Mouse (Mus musculus) bone marrow, adult 2 months (tissue): Measurements from ENCODE around the gene Kcnk5. TPM values are rescaled to one million over a fixed set of nuclear protein-coding genes. Genes with fewer than 3 reads are reported as not detected.

ENCODE experiments used
- H3K27ac ChIP-seq: fragments of 200-500 bp; 2 replicates; pipeline ENCODE4 v1.5.1; 2012; ENCODE audit warnings: low read depth, mild to moderate bottlenecking, control low read depth, inconsistent platforms, low read length; ENCODE audit not compliant: control insufficient read depth, poor library complexity, insufficient read depth
- H3K4me1 ChIP-seq: fragments of 200-500 bp; 2 replicates; pipeline ENCODE4 v1.6.1; 2011; ENCODE audit warnings: low read length; ENCODE audit not compliant: control insufficient read depth, insufficient read depth
- H3K4me3 ChIP-seq: fragments of 200-500 bp; replicated peaks from 2 replicates; pipeline ENCODE3; 2011; ENCODE audit warnings: mild to moderate bottlenecking, low read depth, low read length, control low read depth; ENCODE audit not compliant: control insufficient read depth
- CTCF ChIP-seq: fragments of 200-500 bp; IDR thresholded peaks from 2 replicates; pipeline ENCODE4 v1.5.1; 2011; ENCODE audit warnings: low read length, control low read depth; ENCODE audit not compliant: control insufficient read depth, insufficient read depth
- POLR2A ChIP-seq: fragments of 200-500 bp; IDR thresholded peaks from 2 replicates; pipeline ENCODE4 v1.6.1; 2011; ENCODE audit warnings: low read depth, mild to moderate bottlenecking, control low read depth, low read length, borderline replicate concordance; ENCODE audit not compliant: control insufficient read depth
- WGBS: fragments of 180-500 bp; shearing (Covaris S2); methylation state at CpG from one replicate; pipeline ENCODE4 v1.1.7; 2018; 5-methylcytosine and 5-hydroxymethylcytosine counted together
- polyA plus RNA-seq: library from polyadenylated mRNA; stranded (reverse); fragments of >200 nt; gene quantifications from 2 replicates; pipeline ENCODE4 v1.2.4, GENCODE M21; 2011; ENCODE audit warnings: low replicate concordance; ENCODE audit not compliant: missing spikeins, insufficient read depth, insufficient read length

Gene Kcnk5
- polyA plus RNA-seq, 1 experiment: 5.4 TPM

DNA sequence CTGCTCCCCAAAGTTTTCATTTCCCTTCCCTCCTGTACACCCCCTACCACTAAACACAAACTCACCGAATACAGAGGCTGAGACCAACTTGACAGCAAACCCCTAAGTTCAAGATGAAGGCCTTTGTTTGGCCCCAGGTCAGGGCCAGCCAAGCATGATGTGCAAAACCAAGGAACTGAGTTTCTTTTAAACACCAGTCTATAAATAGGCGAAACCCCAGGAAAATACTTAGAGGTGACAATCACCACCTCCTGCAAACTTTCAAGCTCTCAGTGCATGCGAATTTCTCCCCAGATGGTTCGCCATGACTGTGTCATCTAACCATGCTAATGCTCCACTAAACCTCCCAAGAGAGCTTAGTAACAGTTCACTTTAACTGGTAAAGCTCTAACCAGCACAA is 5.9 kb downstream of the Kcnk5 start:
- no peak for TF ChIP-seq POLR2A
- no peak for TF ChIP-seq CTCF
- H3K27ac ChIP-seq: no peak overlapping the region
- H3K4me3 ChIP-seq: no peak overlapping the region
- no peaks in the 10 kb centered on the region; the same call in 1 of the 2 replicates for H3K4me1 ChIP-seq
- WGBS: 74% methylated on average over 4 of the region's 4 CpGs

DNA sequence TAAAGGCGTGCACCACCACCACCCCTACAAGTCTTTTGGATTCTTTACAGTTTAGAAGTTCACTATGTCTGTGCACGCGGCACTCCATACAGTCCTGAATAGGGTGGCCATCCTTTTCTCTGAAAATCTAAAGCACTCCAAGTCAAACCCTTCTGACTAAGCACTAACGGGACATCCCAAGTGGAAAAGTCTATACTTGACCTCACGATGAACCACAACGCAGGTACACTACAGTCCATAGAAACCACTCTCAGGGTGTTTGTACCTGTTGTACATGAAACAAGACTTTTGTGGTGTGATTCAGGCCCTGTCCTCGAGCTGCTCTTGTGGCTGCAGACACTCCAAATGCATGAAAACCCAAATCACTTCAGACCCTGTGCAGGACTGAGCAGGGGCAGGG is 6.5 kb downstream of the Kcnk5 start:
- Histone ChIP-seq H3K4me1 (no peaks in the 10 kb centered on the region; the same call in 1 of the 2 replicates), H3K27ac (no peak overlapping the region), H3K4me3 (no peak overlapping the region)
- no peak for TF ChIP-seq POLR2A
- TF ChIP-seq CTCF: no peak
- WGBS: 85% methylated on average over 7 of the region's 7 CpGs

DNA sequence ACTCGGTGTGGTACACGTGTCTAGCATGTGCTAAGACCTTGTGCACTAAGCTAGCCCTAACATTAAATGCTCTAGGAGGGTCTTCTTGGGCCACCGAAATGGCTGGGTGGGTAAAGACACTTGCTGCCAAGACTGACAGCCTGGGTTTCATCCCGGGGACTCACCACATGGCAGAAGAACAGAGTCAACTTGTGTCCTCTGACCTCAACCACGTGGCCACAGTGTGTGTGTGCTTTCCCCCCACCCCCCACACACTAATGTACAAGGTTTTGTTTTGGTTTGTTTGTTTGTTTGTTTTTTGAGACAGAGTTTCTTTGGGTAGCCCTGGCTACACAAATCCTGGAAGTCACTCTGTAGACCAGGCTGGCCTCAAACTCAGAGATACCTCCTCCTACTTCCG is 6.9 kb downstream of the Kcnk5 start:
- H3K4me1 ChIP-seq: no peaks in the 10 kb centered on the region; the same call in 1 of the 2 replicates
- H3K4me3 ChIP-seq: no peak overlapping the region
- no peak overlapping the region for H3K27ac ChIP-seq
- 70% methylated on average over 6 of the region's 6 CpGs for WGBS
- TF ChIP-seq POLR2A: no peak
- no peak for TF ChIP-seq CTCF

DNA sequence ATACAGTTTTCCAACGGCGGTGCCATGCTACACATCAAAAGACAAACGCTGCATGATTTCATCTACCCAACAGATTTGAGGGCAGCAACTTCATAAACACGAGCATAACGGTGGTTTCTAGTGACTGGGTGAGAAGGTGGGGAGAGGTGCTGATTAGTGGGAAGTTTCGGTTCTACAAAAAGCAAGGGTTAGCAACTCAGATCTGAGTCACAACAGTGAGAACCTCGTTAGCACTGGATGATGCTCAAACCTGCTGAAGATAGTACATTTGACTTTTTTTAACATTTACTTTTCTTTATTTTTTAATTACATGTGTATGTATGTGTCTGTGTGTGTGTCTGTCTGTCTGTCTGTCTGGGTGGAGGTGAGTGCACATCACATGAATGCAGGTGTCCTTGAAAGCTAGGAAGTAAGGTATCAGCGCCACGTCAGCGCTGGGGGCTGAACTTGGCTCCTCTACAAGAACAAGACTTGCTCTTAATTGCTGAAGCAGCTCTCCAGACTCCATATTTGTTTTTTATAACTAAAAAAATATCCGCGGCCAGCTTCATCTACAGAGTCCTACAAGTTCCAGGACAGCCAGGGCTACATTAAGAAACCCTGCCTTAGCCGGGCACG is 7.6 kb downstream of the Kcnk5 start:
- Histone ChIP-seq H3K4me3 (no peak overlapping the region), H3K4me1 (no peaks in the 10 kb centered on the region; the same call in 1 of the 2 replicates), H3K27ac (no peak overlapping the region)
- WGBS: 46% methylated on average over 14 of the region's 14 CpGs
- no peak for TF ChIP-seq CTCF

DNA sequence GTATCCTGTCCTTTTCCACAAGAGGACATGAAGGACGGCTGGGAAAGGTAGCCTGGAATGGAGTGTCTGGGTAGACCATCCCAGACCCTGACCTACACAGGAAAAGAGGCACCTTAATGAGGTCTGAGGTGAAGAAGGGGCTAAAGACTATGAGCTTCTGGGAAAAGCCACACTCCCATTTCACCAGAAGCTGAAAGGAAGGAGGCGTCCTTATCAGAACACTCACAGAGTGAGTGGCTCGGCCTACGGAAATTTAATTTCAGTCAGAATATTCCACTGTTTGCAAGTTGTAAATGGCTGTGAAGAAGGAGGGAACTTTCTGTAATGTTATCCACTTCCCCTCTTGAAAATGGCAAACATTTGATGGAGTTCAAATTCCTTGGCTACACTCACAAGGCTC is 8.7 kb downstream of the Kcnk5 start:
- Histone ChIP-seq H3K27ac (no peak overlapping the region), H3K4me3 (no peak overlapping the region), H3K4me1 (no peaks in the 10 kb centered on the region; the same call in 1 of the 2 replicates)
- no peak for TF ChIP-seq CTCF
- no peak for TF ChIP-seq POLR2A
- 46% methylated on average over 4 of the region's 4 CpGs for WGBS

DNA sequence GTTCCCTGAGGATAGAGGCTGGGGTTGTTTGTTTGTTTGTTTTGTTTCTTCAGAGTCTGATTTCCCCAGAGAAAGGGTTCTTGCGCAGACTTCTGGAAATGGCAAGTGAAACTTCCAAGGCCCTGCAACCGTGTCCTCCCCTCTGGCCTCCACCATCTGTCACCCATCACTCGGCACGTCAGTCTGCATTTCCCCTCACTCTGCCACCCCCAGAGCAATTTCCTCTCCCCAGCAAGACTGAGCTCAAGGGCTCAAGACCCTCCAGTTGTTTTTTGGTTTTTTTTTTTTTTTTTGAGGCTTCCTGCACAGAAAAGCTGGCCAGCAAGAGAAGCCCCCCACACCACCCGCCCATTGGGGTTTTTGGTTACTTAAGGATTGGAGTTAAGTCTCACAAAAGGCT is 9.1 kb downstream of the Kcnk5 start:
- TF ChIP-seq CTCF: no peak
- no peak for TF ChIP-seq POLR2A
- WGBS: 38% methylated on average over 5 of the region's 5 CpGs

DNA sequence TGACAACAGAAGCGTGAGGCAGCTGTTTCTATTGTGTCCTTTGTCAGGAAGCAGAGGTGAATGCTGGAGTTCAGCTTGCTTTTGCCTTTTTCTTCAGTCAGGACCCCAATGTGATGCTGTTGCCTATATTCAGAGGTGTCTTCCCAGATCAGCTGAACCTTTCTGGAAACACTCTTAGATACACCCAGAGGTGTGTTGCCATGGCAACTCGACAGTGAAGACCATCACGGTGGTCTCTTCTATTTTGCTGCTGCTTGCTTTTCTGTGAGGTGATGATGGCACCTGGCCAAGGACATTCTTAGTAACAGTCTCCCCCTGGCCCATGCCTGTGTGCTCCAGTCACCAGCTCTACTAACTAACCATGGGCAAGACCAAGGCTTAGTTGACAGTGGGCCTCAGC is 9.8 kb downstream of the Kcnk5 start:
- Histone ChIP-seq H3K4me3 (no peak overlapping the region), H3K27ac (no peak overlapping the region), H3K4me1 (no peaks in the 10 kb centered on the region; the same call in 1 of the 2 replicates)
- WGBS: 72% methylated on average over 3 of the region's 3 CpGs
- TF ChIP-seq CTCF (no peak), POLR2A (no peak)

More for the DNA sequence above, 9.1 kb downstream of the Kcnk5 start:
- no peaks in the 10 kb centered on the region; the same call in 1 of the 2 replicates for H3K4me1 ChIP-seq
- no peak overlapping the region for H3K27ac ChIP-seq
- no peak overlapping the region for H3K4me3 ChIP-seq

DNA sequence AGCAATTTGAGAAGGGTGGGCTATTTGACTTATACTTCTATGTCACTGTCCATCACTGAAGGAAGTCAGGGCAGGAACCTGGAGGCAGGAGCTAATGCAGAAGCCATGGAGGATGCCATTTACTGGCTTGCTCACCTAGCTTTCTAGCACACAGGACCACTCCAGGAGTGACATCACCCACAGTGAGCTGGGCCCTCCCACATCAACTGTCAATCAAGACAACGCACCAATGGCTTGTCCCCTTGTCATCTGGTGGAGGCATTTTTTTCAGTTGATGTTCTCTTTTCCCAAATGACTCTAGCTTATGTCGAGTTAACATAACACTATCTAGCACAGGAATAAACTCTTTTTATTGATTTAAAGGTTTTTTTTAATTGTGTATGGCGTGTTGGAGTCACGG is 12.4 kb downstream of the Kcnk5 start:
- TF ChIP-seq CTCF (no peak), POLR2A (no peak)
- H3K4me1 ChIP-seq: no peaks in the 10 kb centered on the region; the same call in 1 of the 2 replicates
- no peak overlapping the region for H3K27ac ChIP-seq
- no peak overlapping the region for H3K4me3 ChIP-seq
- 78% methylated on average over 4 of the region's 4 CpGs for WGBS

DNA sequence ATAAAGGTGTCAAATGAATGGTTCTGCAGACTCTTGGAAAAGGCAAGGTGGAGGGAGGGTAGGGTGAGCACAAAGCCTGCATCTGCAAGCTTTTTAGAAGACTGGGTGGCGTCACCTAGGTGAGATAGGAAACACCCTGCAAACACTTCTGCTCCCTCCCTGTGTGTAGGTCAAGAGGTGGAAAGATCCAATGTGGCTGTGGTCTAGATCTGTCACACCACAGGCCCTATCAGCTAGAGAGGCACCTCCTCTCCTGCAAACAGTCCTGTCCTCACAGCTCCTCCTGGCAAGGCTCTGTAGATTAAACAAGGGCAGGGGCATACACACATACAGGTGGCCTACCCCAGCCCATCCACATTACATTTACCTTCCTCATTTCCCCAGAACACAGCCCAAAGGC is 13.1 kb downstream of the Kcnk5 start:
- TF ChIP-seq POLR2A (no peak), CTCF (no peak)
- 42% methylated on average over 1 of the region's 1 CpGs for WGBS

More for the DNA sequence above, 13.1 kb downstream of the Kcnk5 start:
- H3K4me1 ChIP-seq: no peaks in the 10 kb centered on the region; the same call in 1 of the 2 replicates
- no peak overlapping the region for H3K27ac ChIP-seq
- H3K4me3 ChIP-seq: no peak overlapping the region
